Mouse (Mus musculus) testis, adult 2 months (tissue): ENCODE results near the gene Tifa.

Source experiments
- CTCF ChIP-seq: fragments of 200-500 bp; IDR thresholded peaks from 2 replicates; pipeline ENCODE4 v1.5.1; 2012; ENCODE audit warnings: low read depth, mild to moderate bottlenecking, inconsistent platforms, low read length, moderate library complexity; ENCODE audit not compliant: control insufficient read depth, insufficient read depth, insufficient replicate concordance
- POLR2A ChIP-seq: fragments of 200-500 bp; IDR thresholded peaks from 2 replicates; pipeline ENCODE4 v1.6.1; 2012; ENCODE audit warnings: low read depth, mild to moderate bottlenecking, inconsistent platforms, low read length, moderate library complexity; ENCODE audit not compliant: control insufficient read depth

DNA sequence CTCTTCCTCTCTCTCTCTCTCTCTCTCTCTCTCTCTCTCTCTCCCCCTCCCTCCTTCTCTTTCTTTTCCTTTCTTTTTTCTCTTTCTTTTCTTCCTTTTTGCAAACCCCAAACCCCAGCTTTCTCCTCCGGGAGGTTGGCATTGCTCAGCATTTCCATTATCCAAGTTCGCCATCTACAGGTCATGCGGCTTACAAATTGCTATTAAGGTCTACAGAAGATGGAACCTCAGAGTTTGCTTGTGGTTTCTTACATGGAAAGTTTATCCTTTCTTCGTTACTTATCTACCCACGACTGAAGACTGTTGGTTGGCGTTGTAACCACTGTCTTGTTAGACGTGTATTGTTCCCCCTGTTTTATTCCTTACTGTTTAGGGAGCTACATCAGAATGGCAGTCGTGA lies 30.4 kb upstream of the Tifa start:
- TF ChIP-seq POLR2A (no peak), CTCF (no peak)
